Mouse (Mus musculus) midbrain, postnatal 0 days (tissue): ENCODE results near the gene Mcee. TPM values are rescaled to one million over a fixed set of nuclear protein-coding genes. Genes with fewer than 3 reads are reported as not detected.

Experiments
- ATAC-seq: fragments of 200-750 bp; cut with Nextera tagmentation; 2 replicates; pipeline ENCODE4 v1.8.0; 2017; ENCODE audit warnings: moderate number of reproducible peaks, mild to moderate bottlenecking, moderate TSS enrichment, moderate library complexity; ENCODE audit not compliant: low FRiP score
- DNase-seq: peaks from one replicate; pipeline ENCODE4 v3.0.0-alpha.2; 2015; ENCODE audit warnings: low spot score
- H3K27ac ChIP-seq: fragments of 300-500 bp; sonication (generic); 2 replicates; pipeline ENCODE4 v1.5.1; 2014; ENCODE audit warnings: low read depth, mild to moderate bottlenecking, low read length, mixed read lengths
- H3K27me3 ChIP-seq: fragments of 300-500 bp; sonication (generic); 2 replicates; pipeline ENCODE4 v1.6.1; 2014; ENCODE audit warnings: low read length, control low read depth, mixed read lengths; ENCODE audit not compliant: insufficient read depth
- H3K36me3 ChIP-seq: fragments of 300-500 bp; sonication (generic); 2 replicates; pipeline ENCODE4 v1.6.1; 2014; ENCODE audit warnings: low read length, control low read depth, mixed read lengths; ENCODE audit not compliant: insufficient read depth
- H3K4me1 ChIP-seq: fragments of 300-500 bp; sonication (generic); 2 replicates; pipeline ENCODE4 v1.6.1; 2014; ENCODE audit warnings: mild to moderate bottlenecking, control low read depth, antibody characterized with exemption, low read length, mixed read lengths; ENCODE audit not compliant: insufficient read depth
- H3K4me2 ChIP-seq: fragments of 300-500 bp; sonication (generic); 2 replicates; pipeline ENCODE4 v1.6.1; 2014; ENCODE audit warnings: low read depth, mild to moderate bottlenecking, low read length, mixed read lengths; ENCODE audit not compliant: poor library complexity, severe bottlenecking
- H3K4me3 ChIP-seq: fragments of 300-500 bp; sonication (generic); 2 replicates; pipeline ENCODE4 v1.5.1; 2014; ENCODE audit warnings: low read depth, mild to moderate bottlenecking, low read length, moderate library complexity
- H3K9ac ChIP-seq: fragments of 300-500 bp; sonication (generic); replicated peaks from 2 replicates; pipeline ENCODE4 v1.6.1; 2014; ENCODE audit warnings: mild to moderate bottlenecking, low read length, moderate library complexity, mixed read lengths; ENCODE audit not compliant: poor library complexity, severe bottlenecking
- H3K9me3 ChIP-seq: fragments of 300-500 bp; sonication (generic); 2 replicates; pipeline ENCODE4 v1.6.1; 2016; ENCODE audit warnings: low read length, control low read depth
- CTCF ChIP-seq: IDR thresholded peaks from 2 replicates; pipeline ENCODE4 v1.5.1; 2016; ENCODE audit warnings: antibody characterized with exemption, mild to moderate bottlenecking
- WGBS: fragments of 180-500 bp; shearing (Covaris S2); extraction: QIAGEN DNeasy Blood & Tissue Kit; methylation state at CpG from one replicate; pipeline ENCODE4 v1.1.7; 2014; 5-methylcytosine and 5-hydroxymethylcytosine counted together
- polyA plus RNA-seq: library from polyadenylated mRNA; unstranded; fragments of >200 nt; fragmentation: Nextera tagmentation; extraction: Ambion mirVana; gene quantifications from 2 replicates; pipeline ENCODE4 v1.2.1, GENCODE M21; 2015
- total RNA-seq: library from RNA; depleted of rRNA; stranded (reverse); fragments of >200 nt; gene quantifications from 2 replicates; pipeline ENCODE4 v1.2.3, GENCODE M21; 2014

The Mcee gene
- total and polyA plus RNA-seq, 2 experiments from 2014 or later = 12.2 to 43.6 TPM

DNA sequence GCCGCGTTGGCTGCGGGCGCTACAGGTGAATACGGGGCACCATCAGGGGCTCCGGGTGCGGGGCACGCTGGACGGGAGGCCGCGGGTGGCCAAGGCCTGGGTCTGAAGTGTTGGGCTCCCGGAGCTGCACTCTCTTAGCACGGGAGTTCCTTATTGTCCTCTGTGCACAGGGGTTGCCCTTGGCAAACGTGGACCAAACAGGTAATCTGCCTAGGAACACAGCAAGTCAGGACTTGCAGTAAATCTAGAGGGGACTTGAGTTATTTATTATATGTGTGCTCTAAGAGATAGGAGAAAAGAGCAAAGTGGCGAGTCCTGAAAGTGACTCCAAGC lies 378 bp downstream of the Mcee start:
- peak overlapping the region; percentile 82 for H3K27ac ChIP-seq
- peak overlapping the region; percentile 72 for H3K9ac ChIP-seq
- no peaks in the 10 kb centered on the region for H3K27me3 ChIP-seq
- 1% methylated on average over 15 of the region's 15 CpGs for WGBS
- no peak for TF ChIP-seq CTCF
- H3K4me3 ChIP-seq = peak overlapping the region; percentile 81
- H3K4me1 ChIP-seq = 0 out of 2 replicates have a peak, but pooled peaks cover 4% of the 10 kb centered on the region
- H3K36me3 ChIP-seq = peaks cover 5% of the 10 kb centered on the region; the same call in 1 of the 2 replicates
- ATAC-seq (no peak; the same call in 1 of the 2 replicates), DNase-seq (no peak)
- H3K4me2 ChIP-seq = peak overlapping the region; percentile 85
- no peaks in the 10 kb centered on the region for H3K9me3 ChIP-seq

DNA sequence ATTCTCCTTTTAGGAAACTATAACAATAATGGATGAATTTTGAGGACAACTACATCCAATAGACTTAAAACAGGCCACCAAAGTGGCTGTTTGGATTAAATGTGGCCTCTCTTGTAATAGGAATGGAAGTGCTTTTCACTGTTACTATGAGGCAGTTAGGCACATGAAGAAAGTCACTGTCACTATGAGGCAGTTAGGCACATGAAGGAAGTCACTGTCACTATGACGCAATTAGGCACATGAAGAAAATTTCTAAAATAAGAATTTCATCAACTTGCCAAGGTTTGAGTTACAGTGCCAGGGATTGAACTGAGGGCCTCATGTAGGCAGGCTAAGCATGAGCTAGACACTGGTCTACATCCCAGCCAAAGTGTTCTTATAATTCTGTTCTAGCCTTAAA lies 8.3 kb downstream of the Mcee start:
- no peak for TF ChIP-seq CTCF

DNA sequence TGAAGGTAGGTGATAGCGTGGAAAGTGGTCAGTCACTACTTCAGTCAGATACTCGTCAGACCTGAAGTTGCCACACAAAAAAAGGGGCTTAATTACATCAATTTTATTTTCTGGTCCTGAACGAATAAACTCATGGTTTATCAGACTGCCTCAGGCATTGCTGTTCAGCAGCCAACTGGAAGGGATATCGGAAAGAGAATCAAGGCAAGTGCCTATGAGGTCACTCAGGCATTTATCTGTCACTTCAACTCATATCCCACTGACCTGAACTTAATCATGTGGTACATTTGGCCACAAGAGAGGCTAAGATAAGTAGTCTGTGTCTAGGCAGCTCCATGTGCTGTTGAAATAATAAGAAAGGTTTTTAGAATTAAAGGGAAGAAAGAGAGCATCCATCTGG lies 10.0 kb downstream of the Mcee start:
- no peak overlapping the region for H3K4me3 ChIP-seq
- H3K4me2 ChIP-seq = no peak overlapping the region
- TF ChIP-seq CTCF = no peak
- no peaks in the 10 kb centered on the region for H3K36me3 ChIP-seq
- H3K9ac ChIP-seq = no peak overlapping the region
- H3K27ac ChIP-seq = no peak overlapping the region
- ATAC-seq (no peak), DNase-seq (no peak)
- no peaks in the 10 kb centered on the region for H3K27me3 ChIP-seq
- no peaks in the 10 kb centered on the region for H3K9me3 ChIP-seq
- H3K4me1 ChIP-seq = no peaks in the 10 kb centered on the region
- 90% methylated on average over 4 of the region's 4 CpGs for WGBS

More for the DNA sequence above, 8.3 kb downstream of the Mcee start:
- Histone ChIP-seq H3K4me3 (no peak overlapping the region), H3K36me3 (no peaks in the 10 kb centered on the region), H3K9me3 (no peaks in the 10 kb centered on the region), H3K4me1 (no peaks in the 10 kb centered on the region), H3K4me2 (no peak overlapping the region), H3K9ac (no peak overlapping the region), H3K27ac (no peak overlapping the region), H3K27me3 (no peaks in the 10 kb centered on the region)
- DNase-seq (no peak), ATAC-seq (no peak)
- 97% methylated on average over 1 of the region's 1 CpGs for WGBS

DNA sequence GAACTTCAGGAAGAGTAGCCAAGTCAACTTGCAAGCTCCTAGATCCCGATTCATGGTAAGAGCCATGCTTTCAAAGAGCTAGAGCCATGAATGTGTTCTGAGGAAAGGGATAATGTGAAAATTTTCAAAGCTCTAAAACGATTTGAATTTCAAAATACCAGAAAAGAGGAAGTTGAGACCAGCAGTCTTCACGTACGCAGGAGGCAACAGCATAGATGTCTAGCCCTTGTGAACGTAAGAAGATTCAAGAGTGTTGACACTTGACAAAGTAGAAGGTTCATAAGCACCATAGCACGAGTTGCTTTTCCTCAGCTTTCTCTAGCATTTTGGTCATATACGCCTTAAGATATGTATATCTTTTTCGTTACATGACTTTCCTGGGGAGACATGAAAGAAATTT lies 11.6 kb downstream of the Mcee start:
- no peaks in the 10 kb centered on the region for H3K27me3 ChIP-seq
- no peak for TF ChIP-seq CTCF
- H3K4me3 ChIP-seq = no peak overlapping the region
- H3K4me1 ChIP-seq = no peaks in the 10 kb centered on the region
- ATAC-seq = no peak
- H3K9me3 ChIP-seq = no peaks in the 10 kb centered on the region
- no peak overlapping the region for H3K4me2 ChIP-seq
- WGBS = 92% methylated on average over 8 of the region's 8 CpGs
- no peaks in the 10 kb centered on the region for H3K36me3 ChIP-seq
- no peak for DNase-seq
- H3K9ac ChIP-seq = no peak overlapping the region
- H3K27ac ChIP-seq = no peak overlapping the region

DNA sequence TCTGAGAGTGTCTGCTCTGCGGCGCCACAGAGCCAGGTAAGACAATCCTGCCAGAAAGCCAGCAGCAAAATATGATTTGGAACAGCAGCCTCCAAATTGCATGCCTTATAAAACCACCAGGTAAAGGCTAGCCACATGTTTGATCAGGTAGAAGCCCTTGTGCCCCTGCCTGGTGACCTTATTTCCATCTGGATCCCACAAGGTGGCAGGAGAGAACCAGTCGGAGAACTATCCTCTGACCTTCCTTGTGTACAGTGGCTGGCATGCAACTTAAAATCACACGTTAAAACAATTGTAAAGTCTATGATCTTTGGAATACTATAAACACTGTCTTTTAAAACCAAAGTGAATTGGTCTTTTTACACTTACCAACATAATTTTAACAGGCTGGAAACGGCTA lies 32.5 kb downstream of the Mcee start:
- H3K4me3 ChIP-seq = no peak overlapping the region
- DNase-seq = peak; percentile 55
- no peaks in the 10 kb centered on the region for H3K36me3 ChIP-seq
- no peak overlapping the region for H3K27ac ChIP-seq
- H3K9me3 ChIP-seq = no peaks in the 10 kb centered on the region
- no peak; the same call in 1 of the 2 replicates for ATAC-seq
- H3K9ac ChIP-seq = no peak overlapping the region; the same call in 1 of the 2 replicates
- no peaks in the 10 kb centered on the region for H3K4me1 ChIP-seq
- WGBS = 68% methylated on average over 5 of the region's 5 CpGs
- no peak overlapping the region for H3K4me2 ChIP-seq
- peak; percentile 71 for TF ChIP-seq CTCF
- H3K27me3 ChIP-seq = no peaks in the 10 kb centered on the region

DNA sequence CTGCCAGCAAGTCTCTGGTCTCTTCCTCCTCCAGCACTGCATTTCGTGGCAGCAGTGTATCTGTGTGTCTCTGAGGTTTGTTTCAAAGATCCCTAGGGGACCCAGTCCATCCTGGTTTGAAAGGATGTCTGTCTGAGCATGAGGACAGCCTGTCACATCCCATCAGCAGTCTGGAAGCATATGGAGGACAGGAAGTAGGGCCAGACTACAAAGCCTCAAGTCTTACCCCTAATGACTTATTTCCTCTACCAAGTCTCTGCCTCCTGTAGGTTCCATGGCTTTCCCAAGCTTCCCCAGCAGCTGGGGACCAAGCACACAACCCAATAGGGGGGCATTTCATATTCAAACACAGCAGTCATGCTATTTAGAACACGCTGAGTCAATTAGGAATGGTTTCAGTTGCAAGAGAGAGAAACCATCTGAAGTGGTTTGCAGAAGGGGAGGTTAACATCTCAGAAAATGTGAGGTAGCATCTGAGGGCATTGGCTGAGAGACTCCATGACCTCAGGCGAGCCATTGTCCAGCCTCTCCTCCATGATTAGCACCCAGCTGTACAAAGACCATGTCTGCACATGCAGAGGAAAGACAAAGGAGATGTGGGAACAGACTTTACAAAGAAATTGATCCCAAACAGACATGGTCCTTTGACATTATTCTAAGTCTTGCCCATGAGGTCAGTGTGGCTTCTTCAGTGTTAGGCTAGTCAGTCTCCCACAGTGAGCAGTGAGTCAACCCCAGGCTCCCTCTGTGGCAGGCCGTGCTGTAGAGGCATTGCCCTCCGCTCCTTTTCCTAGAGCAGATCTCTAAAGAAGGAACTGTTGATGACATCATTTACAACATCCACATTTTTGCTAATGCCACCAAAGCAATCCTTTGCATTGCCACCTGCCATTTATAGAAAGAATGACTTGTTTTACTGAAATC lies 47.5 kb downstream of the Mcee start:
- H3K4me1 ChIP-seq = no peaks in the 10 kb centered on the region
- 48% methylated on average over 5 of the region's 5 CpGs for whole genome bisulfite sequencing
- H3K9me3 ChIP-seq = no peaks in the 10 kb centered on the region
- H3K4me3 ChIP-seq = no peak overlapping the region
- no peak overlapping the region for H3K9ac ChIP-seq
- H3K36me3 ChIP-seq = no peaks in the 10 kb centered on the region
- H3K27ac ChIP-seq = no peak overlapping the region
- no peak for TF ChIP-seq CTCF
- H3K4me2 ChIP-seq = no peak overlapping the region
- no peaks in the 10 kb centered on the region for H3K27me3 ChIP-seq
- DNase-seq = peak; percentile 50
- no peak for ATAC-seq
